Comparison of ENCODE assay signal across 9 mouse cellular contexts in genomic region chr6:86599197-86599596, GRCm38 (mm10). TPM values are rescaled to one million over a fixed set of nuclear protein-coding genes. Genes with fewer than 3 reads are reported as not detected.
DNase-seq lines count a peak whose midpoint lies in the region; ATAC-seq and TF ChIP-seq lines count a peak whose summit lies in the region.
"Had no signal": no experiment of that assay in that cellular context is flagged by ENCODE, and none has a peak within 500 bp of the region (broad histone marks: within the 10 kb centered on the region; RNA-seq: fewer than 3 reads in every experiment).

No protein-coding gene starts in this region.

- no peaks in the 10 kb centered on the region for H3K9me3 ChIP-seq in intestine, embryonic 14.5 days (ENCODE audit: control insufficient read depth, low read length)
- H3K9me3 ChIP-seq: neural tube, embryonic 12.5 days had no signal

- ATAC-seq in intestine, embryonic 14.5 days (replicated peaks; ENCODE audit: low FRiP score, low TSS enrichment, low read depth), result 0 out of 2 replicates have a peak, but pooled peaks have one; percentile 37
- no peak for ATAC-seq in activated CD4-positive, CD25-positive, alpha-beta regulatory T cell, adult 4 months

- H3K4me2 ChIP-seq in intestine, embryonic 14.5 days (ENCODE audit: low read length), result no peak overlapping the region
- H3K4me2 ChIP-seq: neural tube, embryonic 12.5 days had no signal

- intact Hi-C loops in gastrocnemius, adult 2 months (cut with DNase I), result loop anchor here (5.0 kb wide), 1 partner anchor 68 kb away; the partner anchor contains the start of gene Mxd1
- intact Hi-C loops in left cerebral cortex, postnatal 25 days (cut with DNase I), result loop anchor here (5.0 kb wide), 1 partner anchor 38 kb away; no protein-coding TSS in a partner anchor

- no peak overlapping the region for H3K4me3 ChIP-seq in gastrocnemius, adult 2 months
- H3K4me3 ChIP-seq in intestine, embryonic 14.5 days (ENCODE audit: low read depth, low read length), result no peak overlapping the region
- H3K4me3 ChIP-seq: neural tube, embryonic 12.5 days had no signal

- H3K9ac ChIP-seq in intestine, embryonic 14.5 days (ENCODE audit: low read length), result no peak overlapping the region
- H3K9ac ChIP-seq: neural tube, embryonic 12.5 days had no signal

- 22% methylated on average over 4 of the region's 4 CpGs for WGBS in intestine, embryonic 14.5 days

- no peak overlapping the region for H3K27ac ChIP-seq in gastrocnemius, adult 2 months
- no peak overlapping the region for H3K27ac ChIP-seq in intestine, embryonic 14.5 days (ENCODE audit: low read depth)
- H3K27ac ChIP-seq: neural tube, embryonic 12.5 days had no signal

- DNase-seq in adrenal gland, adult (ENCODE audit: inconsistent age in 2 of 2, low spot score in 1 of 2), result peak; percentile 80 to 96
- peak; percentile 77 to 90 for DNase-seq in cerebellum, postnatal 4 days (ENCODE audit: low spot score in 2 of 2)
- DNase-seq in gastrocnemius, adult 2 months, result peak; percentile 86
- peak; percentile 93 for DNase-seq in intestine, embryonic 14.5 days (ENCODE audit: low spot score)
- peak; percentile 77 to 81 for DNase-seq in left cerebral cortex, postnatal 25 days (ENCODE audit: low spot score in 2 of 2)
- DNase-seq in mesoderm, embryonic 11.5 days (ENCODE audit: low read depth, low spot score), result peak; percentile 74
- peak; percentile 91 for DNase-seq in right cerebral cortex, postnatal 4 days

- H3K36me3 ChIP-seq in intestine, embryonic 14.5 days (ENCODE audit: control insufficient read depth, insufficient read depth, low read length), result no peaks in the 10 kb centered on the region
- H3K36me3 ChIP-seq: neural tube, embryonic 12.5 days had no signal

- 0 out of 2 replicates have a peak, but pooled peaks cover 7% of the 10 kb centered on the region for H3K4me1 ChIP-seq in intestine, embryonic 14.5 days (replicated peaks; ENCODE audit: control insufficient read depth, insufficient read depth, low read length)
- H3K4me1 ChIP-seq: neural tube, embryonic 12.5 days had no signal

- peak; percentile 99 for TF ChIP-seq CTCF in gastrocnemius, adult 2 months (IDR thresholded peaks at IDR 0.05)

- no peaks in the 10 kb centered on the region for H3K27me3 ChIP-seq in intestine, embryonic 14.5 days (replicated peaks; ENCODE audit: control insufficient read depth, insufficient read depth, low read length)
- H3K27me3 ChIP-seq: neural tube, embryonic 12.5 days had no signal

RNA-seq across cellular contexts. Expression of gene Asprv1, which starts 28.8 kb away (rescaled TPM):
- not detected for total RNA-seq in gastrocnemius, adult 2 months (2021)
- 0.26 and 0.69 TPM in 2 replicates for polyA plus RNA-seq in intestine, embryonic 14.5 days (2014; fragmentation: Nextera tagmentation; extraction: Ambion mirVana)
- 1 to 10 TPM; 1.1 to 2.3 TPM for total RNA-seq in left cerebral cortex, postnatal 25 days (2021)
- under 1 TPM; 0.29 to 0.31 TPM for polyA plus RNA-seq in activated CD4-positive, CD25-positive, alpha-beta regulatory T cell, adult 4 months (2017; shearing (Covaris generic))
